Mouse (Mus musculus): ENCODE measurements around the gene Prom1. TPM values are rescaled to one million over a fixed set of nuclear protein-coding genes. Genes with fewer than 3 reads are reported as not detected.

The Prom1 gene
- total and polyA plus RNA-seq, 3 experiments = 0.57 to 10.0 (median 7.8) TPM

DNA sequence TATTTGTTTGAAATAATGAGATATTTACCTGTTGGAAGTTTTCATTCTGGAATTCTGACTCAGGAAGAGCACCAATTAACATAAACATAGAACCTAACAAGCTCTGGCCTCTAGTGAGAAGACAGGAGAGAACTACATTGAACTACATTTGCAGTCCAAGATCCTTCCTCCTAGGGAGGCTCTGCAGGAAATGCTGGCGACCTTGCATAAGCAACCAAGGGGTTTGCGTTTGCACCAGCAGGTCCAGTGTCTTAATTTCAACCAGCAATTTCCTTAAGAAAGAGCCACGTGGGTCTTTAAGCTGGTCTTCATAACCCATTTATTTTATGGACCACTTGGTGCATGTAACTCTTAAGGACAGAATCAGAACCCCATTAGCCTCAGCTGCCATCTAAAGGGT lies 28.2 kb downstream of the Prom1 start:
- no peaks in the 10 kb centered on the region for H3K4me1 ChIP-seq (ENCODE audit: control insufficient read depth, insufficient read depth, low read length)
- intact Hi-C loops (cut with DNase I) = no loop called here
- DNase-seq = no peak
- H3K27ac ChIP-seq = no peak overlapping the region
- TF ChIP-seq POLR2A (IDR thresholded peaks at IDR 0.05; ENCODE audit: insufficient read depth, low read depth, low read length) (no peak), EP300 (IDR thresholded peaks at IDR 0.05; ENCODE audit: insufficient read depth, low read depth, low read length) (no peak), CTCF (IDR thresholded peaks at IDR 0.05) (no peak)
- no peaks in the 10 kb centered on the region for H3K36me3 ChIP-seq (ENCODE audit: control insufficient read depth, insufficient read depth, low read length)
- no peaks in the 10 kb centered on the region for H3K79me2 ChIP-seq (replicated peaks; ENCODE audit: control insufficient read depth, insufficient read depth, low read length)
- H3K27me3 ChIP-seq (ENCODE audit: control insufficient read depth, insufficient read depth, low read length) = no peaks in the 10 kb centered on the region
- H3K9ac ChIP-seq (ENCODE audit: low read depth, low read length) = no peak overlapping the region
- no peak overlapping the region for H3K4me3 ChIP-seq
- WGBS = 51% methylated on average over 3 of the region's 3 CpGs

DNA sequence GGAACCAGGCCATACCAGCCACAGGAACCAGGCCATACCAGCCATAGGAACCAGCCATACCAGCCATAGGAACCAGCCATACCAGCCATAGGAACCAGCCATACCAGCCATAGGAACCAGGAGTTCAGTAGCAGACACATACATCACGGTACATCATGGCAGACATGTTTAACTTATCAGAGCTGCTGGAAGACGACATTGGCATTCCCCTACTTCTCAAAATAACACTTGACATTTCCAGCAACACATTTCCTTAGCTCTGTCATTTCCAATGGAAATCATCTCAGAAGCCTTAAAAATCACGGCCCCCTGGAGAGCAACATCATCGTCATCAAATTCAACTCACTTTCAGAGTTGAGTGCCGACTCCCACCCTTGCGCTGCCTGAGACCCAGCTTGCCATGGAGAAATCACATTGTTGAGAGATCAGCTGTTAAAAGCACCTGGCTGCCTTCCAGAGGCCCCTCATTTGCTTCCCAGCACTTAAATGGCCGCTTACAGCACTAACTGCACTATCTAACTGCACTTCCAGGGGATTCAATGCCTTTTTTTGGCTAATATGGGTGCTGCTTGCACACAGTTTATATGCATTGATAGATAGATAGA lies 31.2 kb downstream of the Prom1 start:
- no peak for DNase-seq
- Histone ChIP-seq H3K4me3 (no peak overlapping the region), H3K36me3 (ENCODE audit: control insufficient read depth, insufficient read depth, low read length) (no peaks in the 10 kb centered on the region), H3K4me1 (ENCODE audit: control insufficient read depth, insufficient read depth, low read length) (no peaks in the 10 kb centered on the region), H3K27ac (no peak overlapping the region), H3K9ac (ENCODE audit: low read depth, low read length) (no peak overlapping the region), H3K79me2 (replicated peaks; ENCODE audit: control insufficient read depth, insufficient read depth, low read length) (no peaks in the 10 kb centered on the region), H3K27me3 (ENCODE audit: control insufficient read depth, insufficient read depth, low read length) (no peaks in the 10 kb centered on the region)
- 78% methylated on average over 7 of the region's 7 CpGs for WGBS
- intact Hi-C loops (cut with DNase I) = no loop called here
- TF ChIP-seq POLR2A (IDR thresholded peaks at IDR 0.05; ENCODE audit: insufficient read depth, low read depth, low read length) = no peak
- TF ChIP-seq EP300 (IDR thresholded peaks at IDR 0.05; ENCODE audit: insufficient read depth, low read depth, low read length) = no peak
- TF ChIP-seq CTCF (IDR thresholded peaks at IDR 0.05) = no peak

DNA sequence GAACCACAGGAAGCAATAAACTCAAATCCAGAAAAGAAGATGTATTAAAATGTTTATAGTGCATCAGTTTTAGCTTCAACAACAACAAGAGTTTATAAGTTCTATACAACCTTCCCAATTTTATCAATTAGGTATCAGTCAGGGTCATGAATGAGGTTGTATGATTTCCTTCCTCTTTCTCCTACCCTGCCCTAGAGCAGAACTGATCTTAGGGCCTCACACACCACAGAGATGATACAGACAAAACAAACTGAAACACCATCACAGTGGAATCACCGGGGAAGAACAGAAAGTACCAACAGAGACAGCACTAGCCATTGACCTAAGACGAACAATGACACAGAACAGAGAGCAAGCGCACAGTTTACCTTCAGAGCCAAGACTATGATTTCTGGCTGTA lies 43.6 kb downstream of the Prom1 start:
- TF ChIP-seq EP300 (IDR thresholded peaks at IDR 0.05; ENCODE audit: insufficient read depth, low read depth, low read length) (no peak), POLR2A (IDR thresholded peaks at IDR 0.05; ENCODE audit: insufficient read depth, low read depth, low read length) (no peak), CTCF (IDR thresholded peaks at IDR 0.05) (no peak)
- H3K4me3 ChIP-seq = no peak overlapping the region
- no peaks in the 10 kb centered on the region for H3K27me3 ChIP-seq (ENCODE audit: control insufficient read depth, insufficient read depth, low read length)
- DNase-seq = no peak
- no peaks in the 10 kb centered on the region for H3K4me1 ChIP-seq (ENCODE audit: control insufficient read depth, insufficient read depth, low read length)
- no peak overlapping the region for H3K9ac ChIP-seq (ENCODE audit: low read depth, low read length)
- 89% methylated on average over 3 of the region's 3 CpGs for WGBS
- intact Hi-C loops (cut with DNase I) = no loop called here
- H3K27ac ChIP-seq = no peak overlapping the region
- no peaks in the 10 kb centered on the region for H3K36me3 ChIP-seq (ENCODE audit: control insufficient read depth, insufficient read depth, low read length)
- no peaks in the 10 kb centered on the region for H3K79me2 ChIP-seq (replicated peaks; ENCODE audit: control insufficient read depth, insufficient read depth, low read length)

DNA sequence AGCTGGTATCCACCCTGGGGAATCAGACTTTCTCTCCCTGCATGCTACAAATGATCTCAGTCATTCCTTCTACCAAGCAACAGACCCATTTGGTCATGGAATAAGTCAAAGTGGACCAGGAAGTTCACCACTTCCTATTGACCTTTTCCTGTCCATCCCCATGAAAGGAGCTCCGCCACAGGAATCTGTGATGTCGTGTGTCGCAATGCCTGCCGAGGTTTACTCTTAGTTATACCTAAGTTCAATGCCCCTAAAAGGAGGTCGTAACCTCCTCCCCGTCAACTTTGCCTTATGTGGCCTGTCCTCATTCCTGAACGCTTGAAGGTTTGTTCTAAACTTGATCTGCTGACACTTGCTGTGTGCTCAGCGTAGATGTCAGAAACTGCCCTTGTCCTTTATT lies 51.6 kb downstream of the Prom1 start:
- intact Hi-C loops (cut with DNase I) = loop anchor here (5.0 kb wide), 1 partner anchor 37 kb away; no protein-coding TSS in a partner anchor
- 56% methylated on average over 8 of the region's 8 CpGs for WGBS
- Histone ChIP-seq H3K4me3 (no peak overlapping the region), H3K27me3 (ENCODE audit: control insufficient read depth, insufficient read depth, low read length) (no peaks in the 10 kb centered on the region), H3K4me1 (ENCODE audit: control insufficient read depth, insufficient read depth, low read length) (no peaks in the 10 kb centered on the region), H3K27ac (no peak overlapping the region), H3K9ac (ENCODE audit: low read depth, low read length) (no peak overlapping the region), H3K79me2 (replicated peaks; ENCODE audit: control insufficient read depth, insufficient read depth, low read length) (no peaks in the 10 kb centered on the region), H3K36me3 (ENCODE audit: control insufficient read depth, insufficient read depth, low read length) (no peaks in the 10 kb centered on the region)
- no peak for DNase-seq
- no peak for TF ChIP-seq POLR2A (IDR thresholded peaks at IDR 0.05; ENCODE audit: insufficient read depth, low read depth, low read length)
- TF ChIP-seq CTCF (IDR thresholded peaks at IDR 0.05) = no peak
- TF ChIP-seq EP300 (IDR thresholded peaks at IDR 0.05; ENCODE audit: insufficient read depth, low read depth, low read length) = no peak

DNA sequence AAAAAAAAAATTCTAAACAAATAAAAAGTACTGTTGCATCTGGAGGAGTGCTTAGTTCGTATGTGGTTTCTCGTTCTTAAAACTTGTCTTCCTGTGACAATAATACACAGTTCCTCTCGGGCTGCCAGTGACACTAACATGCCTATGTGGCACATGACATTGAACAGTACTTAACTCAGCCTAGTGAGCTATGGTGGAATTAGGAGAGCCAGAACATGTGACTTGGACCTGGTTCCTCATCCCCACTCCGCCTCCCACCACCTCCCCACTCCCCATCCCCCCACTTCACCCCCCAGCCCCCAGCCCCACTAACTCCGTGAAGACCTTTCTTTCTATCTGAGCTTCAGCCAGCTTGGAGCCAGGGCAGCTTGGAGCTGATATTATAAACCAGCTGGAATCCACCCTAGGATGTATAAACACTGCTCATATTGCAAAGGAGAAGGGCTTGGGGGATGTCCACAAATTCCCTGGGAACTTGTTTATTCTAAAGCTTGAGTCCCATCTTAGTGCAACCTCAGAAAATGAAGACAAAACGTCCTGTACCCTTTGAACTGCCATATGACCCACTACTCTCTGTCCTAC lies 52.3 kb downstream of the Prom1 start:
- H3K36me3 ChIP-seq (ENCODE audit: control insufficient read depth, insufficient read depth, low read length) = no peaks in the 10 kb centered on the region
- H3K79me2 ChIP-seq (replicated peaks; ENCODE audit: control insufficient read depth, insufficient read depth, low read length) = no peaks in the 10 kb centered on the region
- no peak overlapping the region for H3K27ac ChIP-seq
- no peak overlapping the region for H3K9ac ChIP-seq (ENCODE audit: low read depth, low read length)
- H3K4me1 ChIP-seq (ENCODE audit: control insufficient read depth, insufficient read depth, low read length) = no peaks in the 10 kb centered on the region
- TF ChIP-seq POLR2A (IDR thresholded peaks at IDR 0.05; ENCODE audit: insufficient read depth, low read depth, low read length) = no peak
- no peak for TF ChIP-seq CTCF (IDR thresholded peaks at IDR 0.05)
- no peak for TF ChIP-seq EP300 (IDR thresholded peaks at IDR 0.05; ENCODE audit: insufficient read depth, low read depth, low read length)
- intact Hi-C loops (cut with DNase I) = loop anchor here (2.0 to 5.0 kb wide), 3 partner anchors 55 to 219 kb away; no protein-coding TSS in a partner anchor
- H3K27me3 ChIP-seq (ENCODE audit: control insufficient read depth, insufficient read depth, low read length) = no peaks in the 10 kb centered on the region
- 35% methylated on average over 6 of the region's 6 CpGs for WGBS
- H3K4me3 ChIP-seq = no peak overlapping the region
- DNase-seq = no peak

Measured in heart, adult 2 months (tissue).